Mouse (Mus musculus) MEL (cell line): ENCODE data around the gene Lrrc23. TPM values are rescaled to one million over a fixed set of nuclear protein-coding genes. Genes with fewer than 3 reads are reported as not detected.
"Not testable (repeated sequence)": the region's sequence is repeated elsewhere in the genome, so short reads cannot be mapped to it uniquely, and the experiment has no call there.

Experiments used
- DNase-seq: peaks from one replicate; pipeline ENCODE4 v3.0.0; 2011; ENCODE audit warnings: low read depth, low spot score
- H3K27ac ChIP-seq: 2 replicates; pipeline ENCODE4 v1.5.1; 2012; ENCODE audit warnings: low read depth, mild to moderate bottlenecking, control low read depth, low read length, moderate library complexity; ENCODE audit not compliant: control insufficient read depth
- H3K27me3 ChIP-seq, 2 experiments: fragments of 150-350 bp in 1 of 2; sonication (generic) in 1 of 2; 2 replicates each; pipeline ENCODE4 v1.6.1; 2012; ENCODE audit warnings: low read length in 2 of 2, mild to moderate bottlenecking in 2 of 2, improper control_type of control experiment in 1 of 2, moderate library complexity in 1 of 2; ENCODE audit not compliant: insufficient read depth in 2 of 2, control insufficient read depth in 1 of 2
- H3K36me3 ChIP-seq, 2 experiments: 2 replicates each; pipeline ENCODE4 v1.6.1; 2012 to 2014; ENCODE audit warnings: low read length in 2 of 2, improper control_type of control experiment in 1 of 2, inconsistent platforms in 1 of 2, mild to moderate bottlenecking in 1 of 2; ENCODE audit not compliant: insufficient read depth in 2 of 2, control insufficient read depth in 1 of 2
- H3K4me1 ChIP-seq, 2 experiments: fragments of 150-350 bp in 1 of 2; sonication (generic) in 1 of 2; 2 replicates each; pipeline ENCODE4 v1.6.1; 2012; ENCODE audit warnings: low read length in 2 of 2, improper control_type of control experiment in 1 of 2, mild to moderate bottlenecking in 1 of 2; ENCODE audit not compliant: insufficient read depth in 2 of 2, control insufficient read depth in 1 of 2
- H3K4me3 ChIP-seq, 2 experiments: fragments of 150-350 bp in 1 of 2; sonication (generic) in 1 of 2; 2 replicates each; pipeline ENCODE4 v1.5.1; 2012; ENCODE audit warnings: low read depth in 2 of 2, low read length in 2 of 2, mild to moderate bottlenecking in 2 of 2, moderate library complexity in 2 of 2, control low read depth in 1 of 2, improper control_type of control experiment in 1 of 2; ENCODE audit not compliant: control insufficient read depth in 1 of 2, insufficient read depth in 1 of 2
- H3K79me2 ChIP-seq: 2 replicates; pipeline ENCODE4 v1.6.1; 2012; ENCODE audit warnings: mild to moderate bottlenecking, low read length, moderate library complexity; ENCODE audit not compliant: control insufficient read depth, poor library complexity, insufficient read depth
- H3K9ac ChIP-seq: 2 replicates; pipeline ENCODE4 v1.6.1; 2012; ENCODE audit warnings: low read depth, mild to moderate bottlenecking, control low read depth, low read length, moderate library complexity; ENCODE audit not compliant: control insufficient read depth, poor library complexity, severe bottlenecking
- H3K9me3 ChIP-seq: fragments of 150-350 bp; sonication (generic); replicated peaks from 2 replicates; pipeline ENCODE4 v1.6.1; 2012; ENCODE audit warnings: mild to moderate bottlenecking, low read length, improper control_type of control experiment, moderate library complexity; ENCODE audit not compliant: insufficient read depth
- BHLHE40 ChIP-seq: IDR thresholded peaks from 2 replicates; pipeline ENCODE4 v1.6.1; 2012; ENCODE audit warnings: low read depth, mild to moderate bottlenecking, inconsistent platforms, low read length, improper control_type of control experiment, borderline replicate concordance
- CTCF ChIP-seq, 3 experiments: IDR thresholded peaks in 2 of 3; conservative IDR thresholded peaks in 1 of 3; 2 replicates each; pipeline ENCODE4 v1.5.1; 2011 to 2012; ENCODE audit warnings: low read length in 3 of 3, low read depth in 2 of 3, mild to moderate bottlenecking in 2 of 3, improper control_type of control experiment in 1 of 3, inconsistent platforms in 1 of 3, mixed read lengths in 1 of 3, moderate library complexity in 1 of 3; ENCODE audit not compliant: control insufficient read depth in 1 of 3, insufficient read depth in 1 of 3, poor library complexity in 1 of 3, severe bottlenecking in 1 of 3
- JUND ChIP-seq: IDR thresholded peaks from 2 replicates; pipeline ENCODE4 v1.6.1; 2011; ENCODE audit warnings: low read depth, mild to moderate bottlenecking, improper control_type of control experiment, low read length
- KAT2A ChIP-seq: conservative IDR thresholded peaks from 2 replicates; pipeline ENCODE4 v1.6.1; 2012; ENCODE audit warnings: low read depth, low read length, improper control_type of control experiment, inconsistent platforms
- MAZ ChIP-seq: IDR thresholded peaks from 2 replicates; pipeline ENCODE4 v1.6.1; 2012; ENCODE audit warnings: low read depth, mild to moderate bottlenecking, inconsistent platforms, low read length, improper control_type of control experiment
- MEF2A ChIP-seq: IDR thresholded peaks from 2 replicates; pipeline ENCODE4 v1.6.1; 2014; ENCODE audit warnings: low read depth, mild to moderate bottlenecking, inconsistent platforms, low read length, improper control_type of control experiment; ENCODE audit not compliant: poor library complexity, insufficient replicate concordance, severe bottlenecking; ENCODE audit errors: extremely low read depth
- MYB ChIP-seq: IDR thresholded peaks from 2 replicates; pipeline ENCODE4 v1.6.1; 2011; ENCODE audit warnings: mild to moderate bottlenecking, low read depth, low read length, improper control_type of control experiment
- NELFE ChIP-seq: IDR thresholded peaks from 2 replicates; pipeline ENCODE4 v1.6.1; 2011; ENCODE audit warnings: low read depth, low read length, improper control_type of control experiment
- NRF1 ChIP-seq: IDR thresholded peaks from 2 replicates; pipeline ENCODE4 v1.6.1; 2014; ENCODE audit warnings: low read depth, mild to moderate bottlenecking, inconsistent platforms, low read length, improper control_type of control experiment, moderate library complexity; ENCODE audit not compliant: poor library complexity, insufficient read depth, severe bottlenecking
- RAD21 ChIP-seq: IDR thresholded peaks from 2 replicates; pipeline ENCODE4 v1.6.1; 2011; ENCODE audit warnings: mild to moderate bottlenecking, low read depth, low read length, improper control_type of control experiment
- TBP ChIP-seq: IDR thresholded peaks from 2 replicates; pipeline ENCODE4 v1.8.0; 2011; ENCODE audit warnings: low read depth, low read length, improper control_type of control experiment
- polyA plus RNA-seq, 2 experiments: library from polyadenylated mRNA; stranded (reverse) in 1 of 2; unstranded in 1 of 2; fragments of >175 nt in 1 of 2; fragments of >200 nt in 1 of 2; gene quantifications; 2 replicates each; pipeline versions ENCODE4 v1.2.1 to v1.2.4; 2012; ENCODE audit warnings: low replicate concordance in 2 of 2, low read depth in 1 of 2; ENCODE audit not compliant: insufficient read length in 2 of 2, insufficient read depth in 1 of 2, missing spikeins in 1 of 2
- total RNA-seq: library from RNA; depleted of rRNA; stranded (reverse); fragments of 300-350 nt; gene quantifications from 2 replicates; pipeline ENCODE4 v1.2.3, GENCODE M21; 2012

The Lrrc23 gene
- total and polyA plus RNA-seq, 3 experiments = 0.11 TPM; not detected in 2

GRCm38 (mm10) chr6:124803061-124803460 is 23.5 kb upstream of the Lrrc23 start:
- H3K27ac ChIP-seq = no peak overlapping the region
- H3K79me2 ChIP-seq = no peaks in the 10 kb centered on the region; the same call in 1 of the 2 replicates
- no peak overlapping the region for H3K9ac ChIP-seq
- no peaks in the 10 kb centered on the region for H3K9me3 ChIP-seq
- peaks cover 0 to 19% of the 10 kb centered on the region in 2 experiments; a peak in 2 of 4 replicates for H3K4me1 ChIP-seq
- H3K4me3 ChIP-seq = no peak overlapping the region
- TF ChIP-seq MEF2A = no peak
- TF ChIP-seq NRF1 = no peak
- no peak for TF ChIP-seq BHLHE40
- TF ChIP-seq RAD21 = peak; percentile 12
- TF ChIP-seq CTCF (IDR thresholded peaks at IDR 0.05 in 2 of 3, conservative IDR thresholded peaks at IDR 0.05 in 1 of 3; ENCODE audit: control insufficient read depth in 1 of 3, insufficient read depth in 1 of 3, low read depth in 2 of 3, low read length in 3 of 3, poor library complexity in 1 of 3, severe bottlenecking in 1 of 3) = peak in 1 of 3 experiments; percentile 23; a peak in 1 of 6 replicates
- TF ChIP-seq, all 39 proteins: peak for 2
- Histone ChIP-seq H3K27me3 (no peaks in the 10 kb centered on the region), H3K36me3 (peaks cover 0 to 9% of the 10 kb centered on the region in 2 experiments; a peak in 2 of 4 replicates)
- DNase-seq = no peak

DNA sequence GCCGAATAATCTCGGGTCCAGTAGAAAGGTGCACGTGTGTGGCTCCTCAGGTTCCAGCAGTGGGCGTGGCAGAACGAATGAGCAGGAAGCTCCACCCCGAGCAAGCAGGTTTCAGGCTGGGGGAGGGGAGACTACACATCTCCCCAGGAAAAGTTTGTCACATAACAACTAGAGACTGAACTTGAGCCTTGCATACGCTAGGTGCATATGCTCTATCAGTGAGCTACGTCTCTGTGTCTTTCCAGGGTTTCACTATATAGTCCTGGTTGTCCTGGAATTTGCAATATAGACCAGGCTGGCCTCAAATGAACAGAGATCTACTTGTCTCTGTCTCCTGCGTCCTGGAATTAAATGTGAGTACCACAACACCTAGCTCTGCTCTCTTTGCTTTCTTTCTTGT is 22.9 kb upstream of the Lrrc23 start:
- H3K9me3 ChIP-seq, H3K4me3 ChIP-seq, H3K79me2 ChIP-seq, H3K27ac ChIP-seq, H3K36me3 ChIP-seq, DNase-seq, H3K9ac ChIP-seq, H3K27me3 ChIP-seq: not testable (repeated sequence)
- peaks cover 0 to 14% of the 10 kb centered on the region in 2 experiments; a peak in 2 of 4 replicates for H3K4me1 ChIP-seq

DNA sequence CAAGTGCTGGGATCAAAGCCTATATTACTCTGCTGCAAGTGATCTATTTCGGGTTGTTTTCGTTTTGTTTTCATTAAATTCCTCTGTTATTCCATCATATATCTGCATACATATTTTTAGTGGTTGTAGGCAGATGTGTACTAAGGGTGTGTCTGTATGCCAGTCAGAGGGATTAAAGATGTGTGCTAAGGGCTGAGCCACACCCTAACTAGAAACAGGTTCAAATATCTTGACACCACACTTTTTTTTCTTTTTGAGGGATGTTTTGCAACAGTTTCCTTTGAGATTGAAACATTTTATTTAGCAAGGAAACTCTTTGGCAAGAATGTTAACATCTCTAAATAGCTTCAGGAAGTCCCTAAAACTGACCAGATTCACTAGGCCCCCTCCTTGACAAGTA is 16.7 kb upstream of the Lrrc23 start:
- TF ChIP-seq TBP (no peak), MAZ (no peak), MYB (no peak), KAT2A (no peak), JUND (no peak), NELFE (no peak), MEF2A (no peak)
- Histone ChIP-seq H3K9me3 (no peaks in the 10 kb centered on the region), H3K79me2 (no peaks in the 10 kb centered on the region), H3K4me1 (no peaks in the 10 kb centered on the region), H3K9ac (no peak overlapping the region), H3K27ac (no peak overlapping the region), H3K4me3 (no peak overlapping the region), H3K27me3 (peaks cover 1 to 2% of the 10 kb centered on the region in 2 experiments; a peak in 3 of 4 replicates), H3K36me3 (no peaks in the 10 kb centered on the region)
- no peak for DNase-seq
